Mouse (Mus musculus) CH12.LX (cell line): ENCODE measurements around the gene Alyref.

Source experiments
- CTCF ChIP-seq, 2 experiments: IDR thresholded peaks in 1 of 2; conservative IDR thresholded peaks in 1 of 2; 2 replicates each; pipeline ENCODE4 v1.5.1; 2011 to 2012; ENCODE audit warnings: low read depth in 2 of 2, low read length in 2 of 2, improper control_type of control experiment in 1 of 2, inconsistent platforms in 1 of 2, mild to moderate bottlenecking in 1 of 2, moderate library complexity in 1 of 2
- EP300 ChIP-seq: IDR thresholded peaks from 2 replicates; pipeline ENCODE4 v1.6.1; 2011; ENCODE audit warnings: low read length, improper control_type of control experiment
- POLR2A ChIP-seq: IDR thresholded peaks from 2 replicates; pipeline ENCODE4 v1.6.1; 2011; ENCODE audit warnings: low read depth, mild to moderate bottlenecking, improper control_type of control experiment, low read length

DNA sequence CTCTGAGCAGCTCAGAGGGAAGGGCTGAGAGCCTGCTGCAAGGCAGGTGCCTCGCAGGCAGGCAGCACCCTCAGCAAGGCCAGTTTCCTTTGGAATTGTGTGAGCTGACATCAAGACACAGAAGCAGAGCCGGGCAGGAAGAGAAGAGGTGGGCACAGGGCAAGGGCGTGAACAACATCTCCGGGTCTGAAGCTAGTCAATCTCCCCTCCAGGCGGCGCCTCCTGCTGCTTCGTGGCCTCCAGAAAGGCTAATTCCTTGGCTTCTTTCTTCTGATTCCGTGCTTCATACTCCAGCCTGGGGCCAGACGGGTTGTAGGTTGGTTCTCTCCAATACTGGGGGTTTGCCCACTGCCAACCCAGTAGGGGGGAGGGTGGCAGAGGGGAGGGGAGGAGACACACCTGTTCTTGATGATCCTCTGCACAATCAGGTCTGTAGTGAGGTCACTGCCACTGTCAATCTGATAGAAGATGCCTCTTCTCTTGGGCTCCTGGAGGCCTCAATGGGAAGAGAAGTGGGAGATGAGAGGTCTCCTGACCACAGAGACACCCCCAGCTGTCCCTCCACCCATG, 12.4 kb upstream of the Alyref start:
- TF ChIP-seq EP300, result no peak
- TF ChIP-seq POLR2A, result no peak
- TF ChIP-seq CTCF (conservative IDR thresholded peaks at IDR 0.05 in 1 of 2, IDR thresholded peaks at IDR 0.05 in 1 of 2; ENCODE audit: low read depth in 2 of 2, low read length in 2 of 2), result no peak
